Mouse (Mus musculus): ENCODE results near the gene Arhgap4.

Gene Arhgap4

GRCm38 (mm10) chrX:73921823-73922549 is at the start of gene Arhgap4, which contains the start of gene Naa10:
Gene Arhgap4, minus strand, starts transcription at chrX:73921870.
Gene Naa10, minus strand, starts transcription at chrX:73921944.
- peak; percentile 90 to 92 for DNase-seq

- DNase-seq = no peak
Measured at GRCm38 (mm10) chrX:73970781-73971180, 49.1 kb upstream of the Arhgap4 start.

GRCm38 (mm10) chrX:73969729-73970128 is 48.1 kb upstream of the Arhgap4 start:
- DNase-seq = no peak

DNA sequence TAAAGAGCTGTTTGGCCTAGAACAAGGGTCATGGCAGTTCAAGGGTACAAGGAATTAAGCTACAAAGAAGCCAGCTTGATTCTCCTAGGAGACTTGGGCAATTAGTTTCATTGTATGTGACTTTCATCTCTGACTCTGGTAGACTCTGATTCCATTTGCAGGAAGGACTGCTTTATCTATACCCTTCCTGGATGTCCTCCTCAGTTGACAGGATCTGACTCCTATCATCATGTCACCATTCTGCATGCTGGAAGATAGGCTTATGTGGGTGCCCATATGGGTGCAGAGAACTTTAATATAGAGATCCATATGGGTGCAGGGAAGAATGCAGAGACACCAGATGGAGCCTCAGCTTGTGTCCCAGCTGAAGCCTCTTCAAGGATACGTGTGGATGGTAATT is 47.5 kb upstream of the Arhgap4 start:
- no peak for DNase-seq

DNA sequence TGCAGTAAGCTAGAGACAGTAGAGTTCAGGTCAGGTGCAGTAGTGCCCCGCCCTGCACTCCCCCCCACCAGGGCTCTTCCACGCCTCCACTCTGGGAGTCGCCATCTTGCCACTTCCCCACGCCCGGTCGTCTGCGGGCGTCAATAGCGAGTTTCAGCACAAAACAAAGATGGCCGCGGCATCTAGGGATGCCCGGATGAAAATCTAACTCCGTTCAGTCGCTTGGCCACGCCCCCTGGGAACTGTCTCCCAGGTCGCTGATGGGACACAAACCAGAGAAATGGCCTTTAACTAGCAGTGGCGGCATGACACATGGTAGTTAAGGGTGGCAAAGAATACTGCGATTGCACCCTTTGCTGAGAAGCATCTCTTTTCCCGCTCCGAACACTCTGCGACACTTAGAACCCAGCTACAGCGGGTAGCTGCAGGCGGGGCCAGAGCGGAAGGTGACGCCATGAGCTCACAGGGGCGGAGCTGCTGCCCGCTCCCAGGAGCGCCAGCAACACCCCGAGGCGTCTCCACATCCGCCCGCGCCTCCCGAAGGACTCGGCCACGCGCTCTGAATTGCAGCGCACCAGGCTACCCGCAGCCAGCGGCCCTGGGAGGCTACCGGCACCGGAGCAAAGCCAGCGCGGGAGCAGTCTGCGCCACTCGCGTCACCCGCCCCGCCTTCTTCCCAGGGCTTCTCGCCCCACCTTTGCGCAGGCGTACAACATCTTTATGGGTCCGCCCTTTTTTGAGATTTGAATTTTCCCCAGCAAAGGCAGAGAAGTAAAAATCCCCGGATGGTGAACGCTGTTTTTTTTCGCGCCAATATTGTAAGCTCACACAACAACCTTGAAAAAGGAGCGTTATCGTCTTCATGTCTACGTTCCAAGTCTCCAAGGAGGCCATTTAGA is 45.8 kb upstream of the Arhgap4 start:
- DNase-seq = peak; percentile 89 to 90

- DNase-seq = peak; percentile 87 to 89
Measured at GRCm38 (mm10) chrX:73966248-73967176, 44.8 kb upstream of the Arhgap4 start, which contains the start of gene Hcfc1. Gene Hcfc1, minus strand, starts transcription at chrX:73966357.

DNA sequence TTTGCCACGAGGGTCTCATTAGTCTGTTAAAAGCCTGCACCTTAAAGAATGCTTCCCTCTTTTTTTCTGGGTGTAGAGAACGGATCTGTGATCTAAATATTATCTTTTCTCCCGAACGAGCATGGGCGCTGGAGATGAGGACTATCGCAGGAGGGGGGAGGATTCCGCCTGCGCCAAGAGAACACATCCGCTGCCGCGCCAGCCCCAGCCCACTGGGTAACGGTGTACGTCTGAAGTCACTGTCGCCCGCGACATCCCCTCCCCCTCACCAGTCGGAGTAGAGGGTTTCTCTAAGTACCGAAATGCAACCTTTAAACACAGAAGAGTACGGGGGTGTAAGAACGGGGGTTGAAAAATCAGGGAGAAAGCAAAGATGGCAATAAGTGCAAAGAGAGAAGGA is 43.6 kb upstream of the Arhgap4 start:
- DNase-seq = peak; percentile 49 to 58

DNA sequence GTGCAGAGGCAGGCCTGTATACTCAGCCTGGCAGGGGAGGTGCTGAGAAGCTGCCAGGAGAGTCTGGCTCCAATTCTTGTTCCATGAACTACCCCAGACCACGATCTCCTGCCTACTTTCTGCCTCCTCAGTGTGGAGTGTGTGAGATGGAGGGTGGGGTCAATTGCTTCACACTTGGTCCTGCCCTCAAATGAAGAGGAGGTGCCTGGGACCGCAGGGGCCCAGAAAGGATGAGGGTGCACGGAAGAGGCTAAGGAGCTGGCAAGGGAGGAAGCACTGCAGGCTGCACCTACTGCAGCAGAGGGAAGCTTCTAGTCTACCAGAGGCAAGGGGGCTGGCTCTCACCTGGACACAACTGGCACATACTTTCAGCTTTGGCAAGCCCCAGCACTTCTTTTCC is 42.7 kb upstream of the Arhgap4 start:
- no peak for DNase-seq

DNA sequence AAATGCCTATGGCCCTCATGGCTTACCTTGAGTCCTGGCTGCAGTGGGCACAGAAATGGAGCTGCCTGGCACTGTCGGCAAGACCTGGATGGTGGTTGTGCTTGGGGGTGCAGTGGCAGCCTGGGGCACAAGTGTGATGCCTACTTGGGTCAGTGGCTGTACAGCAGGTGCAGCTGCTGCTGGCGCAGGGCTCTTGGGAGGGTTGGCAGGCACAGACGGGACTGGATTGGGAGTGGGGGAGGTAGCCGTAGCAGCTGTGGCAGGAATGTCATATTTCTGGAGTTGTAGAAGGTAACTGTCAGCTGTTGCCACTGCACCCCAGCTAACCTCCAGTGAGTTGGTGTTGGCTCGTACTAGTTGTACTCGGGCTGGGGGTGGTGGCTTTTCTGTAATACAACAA is 33.3 kb upstream of the Arhgap4 start:
- DNase-seq = no peak

GRCm38 (mm10) chrX:73952603-73953002 is 30.9 kb upstream of the Arhgap4 start:
- DNase-seq = no peak

GRCm38 (mm10) chrX:73949341-73949740 is 27.7 kb upstream of the Arhgap4 start:
- no peak for DNase-seq

DNA sequence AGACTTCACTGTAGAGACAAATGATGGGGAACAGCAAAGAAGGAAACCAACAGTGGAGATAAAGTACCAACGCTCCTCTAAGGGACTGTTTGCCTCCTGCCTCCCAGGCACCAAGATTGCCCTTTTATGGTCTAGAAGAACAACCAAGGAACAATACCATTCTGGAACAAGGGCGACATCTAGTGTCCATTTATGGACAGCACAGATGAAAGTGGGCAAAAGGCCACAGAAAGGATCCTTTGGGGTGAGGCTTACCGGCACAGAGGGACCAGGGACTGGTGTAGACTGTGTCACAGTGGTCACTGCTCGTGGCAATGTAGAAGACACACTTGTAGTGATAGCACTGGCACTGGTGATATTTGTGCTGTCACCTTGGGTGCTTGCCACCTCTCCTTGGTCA is 27.0 kb upstream of the Arhgap4 start:
- DNase-seq = peak; percentile 59 to 69

- no peak for DNase-seq
Measured at GRCm38 (mm10) chrX:73946896-73947295, 25.2 kb upstream of the Arhgap4 start.

- no peak for DNase-seq
Measured at GRCm38 (mm10) chrX:73942294-73942693, 20.6 kb upstream of the Arhgap4 start.

GRCm38 (mm10) chrX:73941860-73942259 is 20.2 kb upstream of the Arhgap4 start:
- DNase-seq = no peak

DNA sequence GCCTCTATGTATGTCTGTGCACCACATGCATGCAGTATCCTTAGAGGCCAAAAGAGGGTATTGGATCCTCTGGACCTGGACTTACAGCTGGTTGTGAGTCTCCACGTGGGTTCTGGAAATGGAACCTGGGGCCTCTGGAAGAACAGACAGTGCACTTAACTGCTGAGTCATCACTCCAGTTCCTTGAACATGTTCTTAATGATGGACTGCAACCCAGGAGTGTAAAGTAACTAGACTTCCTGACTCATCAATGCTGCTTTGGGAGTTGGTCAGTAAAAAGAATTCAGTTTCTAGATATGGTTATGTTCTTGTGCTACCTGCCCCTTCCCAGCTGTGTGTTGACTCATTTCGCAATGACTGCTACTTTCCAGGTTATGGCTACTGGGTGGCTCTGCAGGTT is 10.2 kb upstream of the Arhgap4 start:
- no peak for DNase-seq

GRCm38 (mm10) chrX:73930402-73931062 is 8.9 kb upstream of the Arhgap4 start, which contains the start of gene Renbp:
Gene Renbp, minus strand, starts transcription at chrX:73930850.
- DNase-seq = no peak

DNA sequence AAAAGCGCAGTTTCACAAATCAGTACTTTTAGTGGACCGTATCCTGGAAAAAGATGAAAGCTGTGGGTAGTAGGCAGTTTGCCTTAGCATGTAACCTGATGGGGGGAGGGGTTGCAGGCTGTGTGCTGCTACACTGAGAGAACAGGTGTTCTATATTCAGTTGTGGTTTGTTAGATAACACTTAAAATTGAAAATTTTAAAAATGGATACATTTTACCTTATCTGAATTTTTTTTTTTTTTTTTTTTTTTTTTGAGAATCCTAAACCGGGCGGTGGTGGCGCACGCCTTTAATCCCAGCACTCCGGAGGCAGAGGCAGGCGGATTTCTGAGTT is 846 bp upstream of the Arhgap4 start:
- peak in 1 of 2 experiments; percentile 12 for DNase-seq

GRCm38 (mm10) chrX:73921285-73921822 is 316 bp downstream of the Arhgap4 start:
- DNase-seq = no peak

GRCm38 (mm10) chrX:73918631-73919030 is 3.0 kb downstream of the Arhgap4 start:
- no peak for DNase-seq

DNA sequence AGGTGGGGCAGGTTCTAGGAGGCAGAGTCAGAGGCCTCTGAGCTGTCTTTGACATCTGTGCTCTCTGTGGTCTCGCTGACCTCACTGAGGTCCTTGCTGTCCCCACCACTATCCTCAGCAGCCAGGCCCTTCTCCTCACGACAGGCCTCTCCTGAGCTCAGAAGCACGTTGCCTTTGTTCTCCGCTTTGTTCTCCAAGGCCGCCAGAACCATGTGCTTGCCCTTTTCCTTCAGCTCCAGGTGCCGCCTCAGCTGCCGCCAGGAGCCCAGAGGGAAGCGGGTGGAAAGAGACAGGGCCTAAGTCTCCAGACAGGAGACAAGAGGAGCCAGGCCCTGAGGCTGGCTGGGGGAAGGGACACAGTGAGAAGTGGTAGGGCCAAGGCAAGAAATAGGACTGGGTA is 4.7 kb downstream of the Arhgap4 start:
- DNase-seq = no peak

Measured in cerebellum, adult 18-20 months (tissue).